Mouse (Mus musculus): ENCODE data around the gene Megf8.
"Not testable (repeated sequence)": the region's sequence is repeated elsewhere in the genome, so short reads cannot be mapped to it uniquely, and the experiment has no call there.

The Megf8 gene

GRCm38 (mm10) chr7:25297454-25298325, 19.3 kb upstream of the Megf8 start, which contains the start of gene Pafah1b3:
Gene Pafah1b3, minus strand, starts transcription at chr7:25297986.
- peak; percentile 81 to 92 for DNase-seq

- DNase-seq = no peak
Observed at GRCm38 (mm10) chr7:25301063-25301462, 15.9 kb upstream of the Megf8 start, which contains the start of gene Prr19. Gene Prr19, plus strand, starts transcription at chr7:25301411.

GRCm38 (mm10) chr7:25303003-25303684, 13.8 kb upstream of the Megf8 start:
- no peak for DNase-seq

GRCm38 (mm10) chr7:25303685-25304006, 13.3 kb upstream of the Megf8 start:
- no peak for DNase-seq

GRCm38 (mm10) chr7:25305481-25305880, 11.5 kb upstream of the Megf8 start:
- no peak for DNase-seq

- DNase-seq = peak; percentile 48 to 64
Observed at GRCm38 (mm10) chr7:25305956-25306613, 10.9 kb upstream of the Megf8 start, which contains the start of gene Tmem145. Gene Tmem145, plus strand, starts transcription at chr7:25306106.

- DNase-seq = no peak
Observed at GRCm38 (mm10) chr7:25306614-25306996, 10.4 kb upstream of the Megf8 start.

DNA sequence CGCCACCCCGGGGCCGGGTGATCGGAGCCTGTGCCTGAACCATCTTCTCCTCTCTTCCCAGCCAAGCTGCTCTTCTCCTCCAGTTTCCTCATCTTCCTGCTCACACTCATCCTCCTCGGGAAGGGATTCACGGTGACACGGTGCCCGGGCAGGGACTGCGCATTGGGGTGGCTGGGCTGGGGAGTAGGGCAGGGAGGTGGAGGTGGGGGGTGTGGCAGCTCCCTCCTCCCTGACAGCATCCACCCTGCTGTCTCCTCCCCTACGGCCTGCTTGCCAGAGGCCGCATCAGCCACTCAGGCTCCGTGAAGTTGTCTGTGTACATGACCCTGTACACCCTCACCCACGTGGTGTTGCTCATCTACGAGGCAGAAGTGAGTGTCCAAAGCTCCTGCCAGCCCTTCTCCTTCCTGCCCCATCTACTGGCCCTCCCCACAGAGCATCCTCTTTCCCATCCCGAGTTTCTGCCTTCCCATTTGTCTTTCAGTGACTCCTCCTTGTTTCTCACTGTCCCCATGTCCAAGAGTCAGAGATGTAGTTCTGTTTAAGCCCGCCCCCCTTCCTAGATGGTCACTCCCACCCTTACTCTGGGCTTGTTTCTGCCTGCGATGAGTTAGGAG, 8.2 kb upstream of the Megf8 start:
- no peak for DNase-seq

DNA sequence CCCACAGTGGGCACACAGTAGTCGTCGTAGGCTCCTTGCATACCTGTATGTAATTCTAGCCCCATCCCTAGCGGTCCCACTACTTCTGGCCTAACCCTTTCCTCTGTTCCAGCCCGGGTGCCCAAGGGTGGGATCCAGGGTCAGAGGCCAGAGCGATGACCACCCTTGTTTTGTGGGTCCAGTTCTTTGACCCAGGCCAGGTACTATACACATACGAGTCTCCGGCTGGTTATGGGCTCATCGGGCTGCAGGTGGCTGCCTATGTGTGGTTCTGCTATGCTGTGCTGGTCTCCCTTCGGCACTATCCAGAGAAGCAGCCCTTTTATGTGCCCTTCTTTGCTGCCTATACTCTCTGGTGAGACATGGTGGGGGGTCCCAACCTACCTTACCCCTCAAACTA, 7.5 kb upstream of the Megf8 start:
- no peak for DNase-seq

- no peak for DNase-seq
Observed at GRCm38 (mm10) chr7:25311193-25311592, 5.8 kb upstream of the Megf8 start.

DNA sequence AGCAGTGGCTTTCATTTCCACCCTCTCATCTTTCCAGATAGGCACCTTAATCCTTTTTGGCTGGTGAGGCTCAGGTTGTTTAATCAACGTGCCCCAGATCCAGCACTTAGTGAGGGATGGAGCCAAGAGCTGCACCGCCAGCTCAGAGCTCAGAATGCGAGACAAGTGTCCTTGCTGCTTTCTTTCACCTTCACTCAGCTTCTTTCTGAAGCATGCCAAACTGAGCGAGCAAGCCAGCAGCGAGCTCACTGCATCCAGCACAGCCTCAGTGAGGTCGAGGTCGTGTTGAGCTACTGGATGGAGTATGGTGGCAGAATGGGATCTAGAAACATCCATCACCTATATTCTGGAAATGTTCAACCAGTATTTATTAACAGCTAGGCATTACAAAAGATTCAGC, 3.6 kb upstream of the Megf8 start:
- no peak for DNase-seq

DNA sequence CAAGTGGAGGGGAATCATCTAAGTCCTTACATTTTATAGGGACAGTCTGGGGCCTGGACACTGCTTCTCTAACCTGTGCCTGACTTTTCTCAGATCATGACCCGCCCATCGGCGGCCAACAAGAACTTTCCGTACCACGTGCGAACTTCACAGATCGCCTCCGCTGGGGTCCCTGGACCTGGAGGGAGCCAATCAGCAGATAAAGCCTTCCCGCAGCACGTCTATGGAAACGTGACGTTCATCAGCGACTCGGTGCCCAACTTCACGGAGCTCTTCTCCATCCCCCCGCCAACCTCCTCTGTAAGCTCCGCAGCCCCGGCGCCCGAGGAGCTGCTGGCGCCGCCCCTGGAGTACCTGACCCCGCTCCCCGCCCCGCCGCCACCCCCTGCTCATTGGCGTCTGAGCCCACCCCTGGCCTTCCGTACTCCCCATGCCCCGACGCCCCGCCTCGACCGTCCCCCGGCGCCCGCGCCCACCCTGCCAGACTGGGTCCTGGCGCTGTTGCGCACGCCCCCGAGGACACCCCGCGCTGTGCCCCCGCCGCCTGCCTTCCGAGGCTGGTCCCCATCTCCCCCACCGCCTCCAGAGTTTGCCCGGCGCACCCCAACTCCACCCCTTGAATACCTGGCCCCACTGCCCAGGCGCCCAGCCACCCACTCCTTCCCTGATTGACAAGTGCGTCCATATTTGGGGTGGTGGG, 2.2 kb upstream of the Megf8 start:
- DNase-seq = no peak

GRCm38 (mm10) chr7:25315306-25316041, 1.5 kb upstream of the Megf8 start:
- peak in 1 of 2 experiments; percentile 16 for DNase-seq

DNA sequence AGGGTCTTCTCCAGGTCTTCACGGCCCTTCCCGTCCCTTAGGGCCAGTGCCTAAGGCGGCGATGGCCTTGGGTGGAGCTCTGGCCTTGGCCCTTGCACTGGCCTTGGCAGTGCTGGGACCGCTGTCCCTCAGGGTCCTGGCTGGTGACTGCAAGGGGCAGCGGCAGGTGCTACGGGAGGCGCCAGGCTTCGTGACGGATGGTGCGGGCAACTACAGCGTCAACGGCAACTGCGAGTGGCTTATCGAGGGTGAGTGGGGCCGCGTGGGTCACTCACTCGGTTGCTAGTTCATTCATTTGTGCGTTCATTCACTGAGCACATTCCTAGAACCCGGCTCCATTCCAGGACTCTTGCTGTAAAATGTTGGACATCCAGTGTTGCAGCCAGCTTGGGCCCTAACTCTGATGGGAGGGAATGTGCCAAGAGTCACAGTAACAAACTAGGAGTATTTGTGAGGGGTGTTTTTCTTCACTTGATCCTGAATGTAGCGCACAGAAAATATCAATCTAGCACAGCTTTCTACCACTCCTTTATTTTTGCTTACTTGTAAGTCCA, 559 bp downstream of the Megf8 start:
- no peak for DNase-seq

DNA sequence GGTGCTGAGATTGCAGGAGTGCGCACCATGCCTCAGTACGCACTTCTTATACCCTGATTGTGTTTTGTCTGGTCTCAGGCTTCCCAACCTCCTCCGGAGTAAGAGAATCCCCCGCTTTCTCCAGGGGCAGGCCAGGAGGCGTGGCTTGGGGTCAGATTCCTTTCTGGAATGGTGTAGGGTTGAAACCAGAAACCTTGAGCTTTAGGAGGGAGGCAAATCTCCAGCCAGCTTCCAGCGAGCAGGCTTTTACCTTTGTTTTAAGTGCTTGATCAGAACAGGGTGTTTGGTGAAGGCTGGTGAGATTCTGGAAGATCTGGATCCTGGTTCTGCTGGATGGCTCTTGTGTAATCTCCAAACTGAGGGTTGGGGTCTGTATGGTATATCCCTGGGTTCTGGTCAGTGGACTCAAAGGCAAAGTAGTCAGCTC, 5.1 kb downstream of the Megf8 start:
- peak in 1 of 2 experiments; percentile 19 for DNase-seq

DNA sequence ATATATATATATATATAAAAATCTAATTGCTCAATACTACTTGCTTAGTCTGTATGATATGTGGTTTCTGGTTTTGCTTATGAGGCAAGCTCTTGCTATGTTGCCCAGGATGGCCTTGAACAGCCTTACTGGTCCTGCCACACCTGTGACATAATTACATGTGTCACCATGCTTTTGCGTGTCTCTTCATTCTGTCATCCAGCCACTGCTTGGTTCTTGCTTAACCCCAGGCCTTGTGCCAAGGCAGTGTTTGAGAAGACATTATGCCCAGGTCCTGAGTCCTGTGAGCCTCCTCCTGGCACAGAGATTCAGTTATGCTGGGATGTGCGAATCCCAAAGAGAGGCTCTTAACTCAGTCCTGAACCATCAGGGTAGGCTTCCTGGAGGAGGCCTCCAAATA, 6.3 kb downstream of the Megf8 start:
- DNase-seq = no peak

GRCm38 (mm10) chr7:25325431-25325830, 8.5 kb downstream of the Megf8 start:
- DNase-seq = not testable (repeated sequence)

GRCm38 (mm10) chr7:25326233-25326632, 9.3 kb downstream of the Megf8 start:
- peak in 1 of 2 experiments; percentile 10 for DNase-seq

DNA sequence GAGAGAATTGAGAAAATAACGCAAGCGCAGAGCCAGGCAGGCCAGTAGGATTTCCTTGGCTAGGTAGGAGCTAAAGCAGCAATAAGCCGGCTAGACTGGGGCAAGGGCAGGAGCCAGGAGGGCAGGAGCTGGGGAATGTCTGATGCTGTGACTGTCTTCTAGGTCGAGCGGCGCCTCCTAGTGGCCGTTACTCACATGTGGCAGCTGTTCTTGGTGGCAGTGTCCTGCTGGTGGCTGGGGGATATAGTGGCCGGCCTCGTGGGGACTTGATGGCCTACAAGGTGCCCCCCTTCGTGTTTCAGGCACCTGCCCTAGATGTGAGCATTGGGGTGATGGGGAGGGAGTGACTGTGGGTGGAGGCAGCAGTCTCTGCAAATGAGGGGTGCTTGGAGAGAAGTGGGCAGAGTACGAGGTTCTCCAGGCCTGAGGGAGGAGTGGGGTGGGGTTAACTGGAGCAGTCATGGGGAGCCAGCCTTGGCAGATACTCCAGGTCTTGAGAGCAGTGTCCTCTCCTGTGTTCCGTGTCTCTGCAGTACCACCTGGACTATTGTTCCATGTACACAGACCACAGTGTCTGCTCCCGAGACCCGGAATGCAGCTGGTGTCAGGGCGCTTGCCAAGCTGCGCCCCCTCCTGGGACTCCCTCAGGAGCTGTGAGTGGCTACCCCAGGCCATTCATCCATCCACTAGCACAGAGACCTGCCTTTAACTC, 16.8 kb downstream of the Megf8 start:
- DNase-seq = peak; percentile 84 to 87

DNA sequence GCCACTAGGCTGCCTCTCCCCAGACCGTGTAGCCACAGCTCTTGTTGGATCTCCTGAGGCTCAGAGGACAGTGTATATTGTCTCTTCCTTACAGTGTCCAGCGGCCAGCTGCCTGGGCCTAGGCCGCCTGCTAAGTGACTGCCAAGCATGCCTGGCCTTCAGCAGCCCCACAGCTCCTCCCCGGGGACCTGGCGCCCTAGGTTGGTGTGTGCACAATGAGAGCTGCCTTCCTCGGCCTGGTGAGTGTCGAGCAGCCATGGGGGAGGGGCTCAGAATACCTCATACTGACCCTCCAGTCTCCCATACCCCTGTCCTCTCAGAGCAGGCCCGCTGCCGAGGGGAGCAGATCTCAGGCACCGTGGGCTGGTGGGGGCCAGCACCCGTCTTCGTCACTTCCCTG, 17.5 kb downstream of the Megf8 start:
- DNase-seq = no peak

DNA sequence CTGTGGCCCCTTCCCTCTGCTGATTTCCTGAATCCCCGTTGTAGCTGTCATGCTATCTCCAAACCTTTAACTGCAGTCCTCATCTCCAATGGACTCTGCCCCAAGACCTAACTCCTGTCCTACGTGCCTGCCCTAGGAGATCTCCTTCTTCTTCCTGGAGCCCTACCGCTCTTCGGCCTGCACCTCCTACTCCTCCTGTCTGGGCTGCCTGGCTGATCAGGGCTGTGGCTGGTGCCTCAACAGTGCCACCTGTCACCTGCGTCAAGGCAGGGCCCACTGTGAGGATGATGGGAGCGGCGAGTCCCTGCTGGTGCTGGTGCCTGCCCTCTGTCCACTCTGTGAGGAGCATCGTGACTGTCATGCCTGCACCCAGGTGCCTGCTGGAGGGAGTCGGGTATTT, 22.4 kb downstream of the Megf8 start:
- no peak for DNase-seq

Data from kidney, postnatal 25 days (tissue).